Mouse (Mus musculus) cerebellum, adult 2 months (tissue): Measurements from ENCODE around the gene Naip5.
"Not testable (repeated sequence)": the region's sequence is repeated elsewhere in the genome, so short reads cannot be mapped to it uniquely, and the experiment has no call there.

ENCODE experiments used
- CTCF ChIP-seq: fragments of 200-500 bp; IDR thresholded peaks from 2 replicates; pipeline ENCODE4 v1.5.1; 2011; ENCODE audit warnings: low read depth, mild to moderate bottlenecking, control low read depth, low read length, moderate library complexity, borderline replicate concordance; ENCODE audit not compliant: insufficient read depth
- POLR2A ChIP-seq: fragments of 200-500 bp; IDR thresholded peaks from 2 replicates; pipeline ENCODE4 v1.6.1; 2011; ENCODE audit warnings: low read length, control low read depth, borderline replicate concordance; ENCODE audit not compliant: insufficient read depth

GRCm38 (mm10) chr13:100166378-100166777, 79.7 kb downstream of the Naip5 start:
- not testable (repeated sequence) for TF ChIP-seq CTCF, POLR2A
